Mouse (Mus musculus) kidney, postnatal 25 days (tissue): Measurements from ENCODE around the gene Gm21876.
"Not testable (repeated sequence)": the region's sequence is repeated elsewhere in the genome, so short reads cannot be mapped to it uniquely, and the experiment has no call there.

Source experiments
- DNase-seq, 2 experiments: peaks; one replicate each; pipeline ENCODE4 v3.0.0; 2021; ENCODE audit warnings: mixed read lengths in 2 of 2

Gm21876 gene

GRCm38 (mm10) chrX:21175553-21175952 lies at the start of gene Gm21876:
Gene Gm21876 (minus strand): TSS chrX:21175653.
- DNase-seq = no peak

- no peak for DNase-seq
Measured at GRCm38 (mm10) chrX:21220422-21220821, 45.0 kb upstream of the Gm21876 start.

- DNase-seq = not testable (repeated sequence)
Measured at GRCm38 (mm10) chrX:21146675-21147074, 28.8 kb downstream of the Gm21876 start.
